Mouse (Mus musculus): ENCODE measurements at regions not wholly inside any gene's neighbourhood (a gene's known extent, or its start where the extent isn't known, plus 50 kb on each side); places are given as distances from the start of the nearest gene placed in this dataset.

GRCm38 (mm10) chr17:88143378-88143943 lies 78.4 kb upstream of the Fbxo11 start:
- no peak for TF ChIP-seq POLR2A (IDR thresholded peaks at IDR 0.05; ENCODE audit: insufficient read depth, low read depth, low read length)
- no peak for TF ChIP-seq CTCF (IDR thresholded peaks at IDR 0.05; ENCODE audit: insufficient read depth, low read depth, low read length)

Measured in olfactory bulb, adult 2 months (tissue).